Mouse (Mus musculus) c-Kit-positive CD71-positive TER-119-negative erythroid progenitor cells, embryonic 14.5 days (primary cell): Measurements from ENCODE around the gene Srrt.
"Not testable (repeated sequence)": the region's sequence is repeated elsewhere in the genome, so short reads cannot be mapped to it uniquely, and the experiment has no call there.

Experiments used
- DNase-seq: peaks from one replicate; pipeline ENCODE4 v3.0.0-alpha.2; 2013; ENCODE audit warnings: low read depth

Srrt gene

DNA sequence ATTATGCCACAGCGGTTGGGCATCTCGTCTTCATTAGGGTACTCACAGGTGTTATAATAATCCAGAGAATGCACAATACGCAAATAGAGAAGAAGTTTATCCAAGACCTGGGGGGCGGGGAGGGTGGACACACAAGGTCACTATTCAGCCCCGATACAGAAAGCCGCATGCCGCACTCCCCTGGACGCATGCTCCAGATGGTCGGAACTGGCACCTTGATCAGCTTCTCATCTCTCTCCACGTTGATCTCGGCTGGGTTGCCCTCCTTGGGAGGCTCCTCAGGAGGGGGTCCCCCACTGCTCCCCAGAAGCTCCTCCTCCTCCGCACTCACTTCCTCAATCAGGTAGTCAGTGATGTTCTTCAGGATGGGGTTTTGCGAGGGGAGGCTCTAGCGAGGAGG lies 10.3 kb downstream of the Srrt start:
- no peak for DNase-seq

DNA sequence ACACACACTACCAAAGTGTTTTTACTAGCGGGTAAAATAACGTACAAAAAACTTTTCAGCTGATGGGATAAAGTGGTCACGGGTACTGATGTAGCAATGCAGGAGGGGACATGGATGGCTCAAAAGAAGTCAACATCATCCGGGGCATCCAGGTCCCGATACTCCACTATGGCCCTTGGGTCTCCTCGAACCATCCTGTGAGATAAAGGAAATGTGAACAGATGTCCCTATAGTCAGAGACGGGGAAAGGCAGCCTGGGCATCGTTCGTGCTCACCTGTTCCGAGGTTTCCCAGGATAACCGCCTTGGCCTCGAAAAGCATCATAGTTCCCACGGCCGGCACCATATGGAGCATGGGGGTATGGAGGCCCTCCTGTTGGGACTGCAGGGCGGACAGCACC lies 11.8 kb downstream of the Srrt start:
- DNase-seq, result no peak

DNA sequence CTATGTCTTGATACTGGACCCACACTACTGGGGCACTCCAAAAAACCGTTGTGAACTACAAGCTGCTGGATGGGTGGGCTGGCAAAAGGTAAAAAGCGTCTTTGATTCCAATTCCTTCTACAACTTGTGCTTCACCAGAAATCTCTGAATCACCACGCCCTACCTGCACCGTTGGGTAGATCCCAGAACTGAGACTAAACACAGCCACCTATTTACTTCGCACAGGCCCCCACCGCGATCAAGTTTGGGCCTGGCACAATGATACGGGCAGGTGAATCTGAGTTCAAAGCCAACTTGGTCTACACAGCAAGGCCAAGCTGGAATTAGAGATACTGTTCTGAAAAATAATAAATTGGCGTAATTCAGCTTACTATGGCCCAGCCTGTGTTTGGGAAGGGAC lies 12.2 kb downstream of the Srrt start:
- no peak for DNase-seq

DNA sequence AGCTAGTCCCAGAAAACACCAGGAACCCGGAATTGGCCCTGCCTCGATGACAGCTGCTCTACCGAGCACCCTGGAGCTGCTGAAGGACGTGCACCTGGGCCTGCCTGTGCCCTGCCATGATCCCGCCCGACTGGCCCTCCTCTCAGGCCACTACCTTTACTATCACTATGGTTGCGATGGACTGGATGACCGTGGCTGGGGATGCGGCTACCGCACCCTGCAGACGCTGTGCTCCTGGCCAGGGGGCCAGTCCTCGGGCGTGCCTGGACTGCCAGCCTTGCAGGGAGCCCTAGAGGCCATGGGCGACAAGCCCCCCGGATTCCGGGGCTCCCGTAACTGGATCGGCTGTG lies 12.8 kb downstream of the Srrt start:
- no peak for DNase-seq

DNA sequence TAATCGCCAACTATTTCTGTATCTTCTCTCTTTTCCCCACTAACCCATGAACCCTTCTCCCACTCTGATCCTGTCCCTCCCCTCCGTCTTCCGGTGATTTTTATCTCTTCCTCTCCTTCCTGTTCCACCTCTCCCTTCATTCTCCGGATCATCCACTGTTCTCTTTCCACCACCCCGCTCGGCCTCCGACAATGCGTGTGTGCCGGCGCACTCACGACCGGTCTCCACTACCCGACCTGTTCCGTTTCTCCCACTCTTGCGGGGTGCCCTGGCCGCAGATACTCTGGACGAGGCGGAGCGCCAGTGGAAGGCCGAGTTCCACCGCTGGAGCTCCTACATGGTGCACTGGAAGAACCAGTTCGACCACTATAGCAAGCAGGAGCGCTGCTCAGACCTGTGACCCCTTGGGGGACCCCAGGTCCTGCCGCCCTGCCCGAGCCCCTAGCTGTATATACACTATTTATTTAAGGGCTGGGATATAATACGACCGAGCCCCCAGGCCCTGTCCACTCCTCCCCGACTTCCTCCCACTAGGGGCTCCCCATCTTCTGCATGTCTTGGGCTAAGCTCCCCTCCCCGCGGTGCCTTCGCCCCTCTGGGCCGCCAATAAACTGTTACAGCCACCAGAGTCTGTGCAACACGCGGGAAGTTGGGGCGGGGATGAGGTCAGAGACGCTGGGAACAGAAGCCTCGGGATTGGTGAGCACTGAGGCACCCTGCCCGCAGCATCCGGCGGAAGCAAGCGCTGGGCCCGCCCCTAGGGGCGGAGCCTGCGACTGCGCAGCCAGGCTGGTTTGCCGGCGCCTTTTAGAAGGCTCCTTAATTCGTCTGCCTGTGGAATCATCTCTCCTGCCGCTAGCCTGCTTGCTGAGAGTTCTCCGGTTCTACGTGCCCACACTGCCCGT lies 13.4 kb downstream of the Srrt start, which contains the start of gene Ufsp1:
TSS of gene Ufsp1 (plus strand) at position 791 of the 905 bp plus-strand sequence.
- DNase-seq, result peak; percentile 89

DNA sequence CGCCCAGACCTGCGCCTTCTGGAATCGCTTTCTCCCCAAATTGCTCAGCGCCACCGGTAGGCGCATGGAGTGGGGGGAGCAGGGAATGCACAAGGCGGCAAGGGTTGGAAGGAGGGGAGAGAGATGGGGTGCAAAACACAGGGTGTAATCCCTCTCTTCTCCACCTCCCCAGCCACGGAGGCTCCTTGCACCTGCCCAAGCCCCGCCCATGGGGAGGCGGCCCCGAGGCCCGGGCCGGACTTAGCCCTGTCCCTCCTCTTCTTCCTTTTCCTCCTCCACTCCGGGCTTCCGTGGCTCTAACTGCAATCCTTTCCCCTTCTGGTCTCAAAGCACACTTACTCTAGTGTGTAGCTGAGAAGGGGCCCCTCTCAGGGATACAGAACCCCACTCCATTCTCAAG lies 14.2 kb downstream of the Srrt start:
- DNase-seq, result no peak

DNA sequence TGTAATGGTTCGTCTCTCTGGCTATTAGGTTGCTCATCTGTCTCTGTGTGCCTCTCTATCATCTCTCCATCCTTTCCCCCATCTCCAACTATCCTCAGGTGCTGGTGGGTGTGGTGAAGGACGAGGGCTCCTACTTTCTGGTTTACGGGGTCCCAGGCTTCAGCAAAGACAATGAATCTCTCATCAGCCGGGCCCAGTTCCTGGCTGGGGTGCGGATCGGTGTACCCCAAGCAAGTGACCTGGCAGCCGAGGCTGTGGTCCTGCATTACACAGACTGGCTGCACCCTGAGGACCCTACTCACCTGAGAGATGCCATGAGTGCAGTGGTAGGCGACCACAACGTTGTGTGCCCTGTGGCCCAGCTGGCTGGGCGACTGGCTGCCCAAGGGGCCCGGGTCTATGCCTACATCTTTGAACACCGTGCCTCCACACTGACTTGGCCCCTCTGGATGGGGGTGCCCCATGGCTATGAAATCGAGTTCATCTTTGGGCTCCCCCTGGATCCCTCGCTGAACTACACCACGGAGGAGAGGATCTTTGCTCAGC lies 16.0 kb downstream of the Srrt start:
- no peak for DNase-seq

DNA sequence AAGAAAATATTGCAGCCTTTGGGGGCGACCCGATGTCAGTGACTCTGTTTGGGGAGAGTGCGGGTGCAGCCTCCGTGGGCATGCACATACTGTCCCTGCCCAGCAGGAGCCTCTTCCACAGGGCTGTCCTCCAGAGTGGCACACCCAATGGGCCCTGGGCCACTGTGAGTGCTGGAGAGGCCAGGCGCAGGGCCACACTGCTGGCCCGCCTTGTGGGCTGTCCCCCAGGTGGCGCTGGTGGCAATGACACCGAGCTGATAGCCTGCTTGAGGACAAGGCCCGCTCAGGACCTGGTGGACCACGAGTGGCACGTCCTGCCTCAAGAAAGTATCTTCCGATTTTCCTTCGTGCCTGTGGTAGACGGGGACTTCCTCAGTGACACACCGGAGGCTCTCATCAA lies 16.8 kb downstream of the Srrt start:
- no peak for DNase-seq

DNA sequence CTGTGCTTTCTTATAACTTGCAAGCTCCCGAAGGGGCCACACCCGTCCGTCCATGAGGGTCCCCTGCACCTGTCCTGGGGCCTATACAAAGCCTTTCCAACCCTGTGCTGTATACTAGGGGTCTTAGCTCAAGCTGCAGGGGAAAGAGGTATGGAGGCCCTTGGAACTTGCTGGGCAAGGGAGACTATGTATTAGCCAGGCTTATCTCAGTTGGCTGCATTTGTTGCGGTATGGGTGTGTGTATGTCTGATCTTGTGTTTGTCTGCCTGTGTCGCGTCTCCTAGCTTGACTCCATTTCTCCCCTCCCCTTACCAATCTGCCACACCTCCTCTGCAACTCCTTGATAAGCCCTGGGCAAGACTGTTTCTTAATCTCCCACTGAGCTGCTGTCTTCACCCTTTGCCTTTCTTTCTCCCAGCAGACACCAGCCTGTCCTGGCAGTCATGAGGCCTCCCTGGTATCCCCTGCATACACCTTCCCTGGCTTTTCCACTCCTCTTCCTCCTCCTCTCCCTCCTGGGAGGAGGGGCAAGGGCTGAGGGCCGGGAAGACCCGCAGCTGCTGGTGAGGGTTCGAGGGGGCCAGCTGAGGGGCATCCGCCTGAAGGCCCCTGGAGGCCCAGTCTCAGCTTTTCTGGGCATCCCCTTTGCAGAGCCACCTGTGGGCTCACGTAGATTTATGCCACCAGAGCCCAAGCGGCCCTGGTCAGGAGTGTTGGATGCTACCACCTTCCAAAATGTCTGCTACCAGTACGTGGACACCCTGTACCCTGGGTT lies 17.7 kb downstream of the Srrt start:
- DNase-seq, result peak; percentile 96

DNA sequence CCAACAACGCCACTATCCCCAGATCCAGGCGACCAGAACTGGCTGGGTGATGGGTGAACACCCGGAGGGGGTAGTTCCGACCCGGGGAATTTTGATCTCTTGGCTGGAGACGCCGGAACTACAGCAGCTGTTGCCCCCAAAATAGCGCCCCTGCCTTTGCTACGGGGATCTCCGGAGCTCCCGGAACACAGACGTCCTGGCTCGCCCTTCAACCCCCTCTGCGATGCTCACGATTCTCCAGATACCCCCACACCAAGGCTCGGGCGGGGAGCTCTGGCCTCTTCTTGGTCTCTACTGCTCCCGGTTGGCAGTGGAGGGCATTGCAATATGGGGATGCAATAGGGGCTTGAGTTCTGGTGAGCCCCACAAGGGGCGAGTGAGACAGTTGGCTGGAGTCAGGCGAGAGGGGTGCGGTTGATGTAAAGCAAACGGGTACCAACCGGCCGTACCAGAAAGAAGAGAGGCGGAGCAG lies 18.4 kb downstream of the Srrt start:
- no peak for DNase-seq

DNA sequence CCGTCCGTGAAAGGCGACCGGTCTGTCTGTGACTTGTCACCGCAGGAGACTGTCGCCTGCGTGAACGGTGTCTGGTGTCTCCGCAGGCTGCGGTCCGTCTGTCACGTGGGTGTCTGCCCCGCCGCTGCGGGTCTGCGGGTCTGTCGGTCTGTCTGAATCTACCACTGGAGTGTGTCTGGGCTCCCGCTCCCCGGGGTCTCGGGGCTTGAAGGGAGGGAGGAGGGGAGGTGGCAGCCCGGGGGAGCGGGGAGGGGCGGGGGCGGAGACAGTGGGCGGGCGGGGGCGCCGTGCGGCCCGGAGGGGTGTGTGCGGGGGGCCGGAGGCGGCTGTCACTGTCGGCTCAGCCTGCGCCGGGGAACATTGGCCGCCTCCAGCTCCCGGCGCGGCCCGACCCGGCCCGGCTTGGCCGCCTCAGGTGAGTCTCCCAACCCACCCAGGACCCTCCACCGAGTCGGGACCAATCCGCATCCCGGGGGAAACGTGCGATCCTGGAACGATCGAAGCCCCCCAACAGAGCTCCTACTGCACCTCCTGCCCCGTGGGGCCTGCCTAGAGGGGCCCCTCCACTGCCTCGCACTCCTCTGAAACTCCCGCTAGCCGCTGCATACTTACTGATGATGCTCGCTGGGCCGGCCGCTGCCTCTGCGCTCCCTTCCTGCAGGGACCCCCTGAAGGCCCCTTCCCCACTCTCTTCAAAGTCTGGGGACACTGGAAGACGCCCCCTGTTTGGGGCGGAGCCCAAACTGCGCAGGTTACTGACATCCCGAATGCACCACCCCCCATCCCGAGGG lies 19.3 kb downstream of the Srrt start:
- no peak for DNase-seq

DNA sequence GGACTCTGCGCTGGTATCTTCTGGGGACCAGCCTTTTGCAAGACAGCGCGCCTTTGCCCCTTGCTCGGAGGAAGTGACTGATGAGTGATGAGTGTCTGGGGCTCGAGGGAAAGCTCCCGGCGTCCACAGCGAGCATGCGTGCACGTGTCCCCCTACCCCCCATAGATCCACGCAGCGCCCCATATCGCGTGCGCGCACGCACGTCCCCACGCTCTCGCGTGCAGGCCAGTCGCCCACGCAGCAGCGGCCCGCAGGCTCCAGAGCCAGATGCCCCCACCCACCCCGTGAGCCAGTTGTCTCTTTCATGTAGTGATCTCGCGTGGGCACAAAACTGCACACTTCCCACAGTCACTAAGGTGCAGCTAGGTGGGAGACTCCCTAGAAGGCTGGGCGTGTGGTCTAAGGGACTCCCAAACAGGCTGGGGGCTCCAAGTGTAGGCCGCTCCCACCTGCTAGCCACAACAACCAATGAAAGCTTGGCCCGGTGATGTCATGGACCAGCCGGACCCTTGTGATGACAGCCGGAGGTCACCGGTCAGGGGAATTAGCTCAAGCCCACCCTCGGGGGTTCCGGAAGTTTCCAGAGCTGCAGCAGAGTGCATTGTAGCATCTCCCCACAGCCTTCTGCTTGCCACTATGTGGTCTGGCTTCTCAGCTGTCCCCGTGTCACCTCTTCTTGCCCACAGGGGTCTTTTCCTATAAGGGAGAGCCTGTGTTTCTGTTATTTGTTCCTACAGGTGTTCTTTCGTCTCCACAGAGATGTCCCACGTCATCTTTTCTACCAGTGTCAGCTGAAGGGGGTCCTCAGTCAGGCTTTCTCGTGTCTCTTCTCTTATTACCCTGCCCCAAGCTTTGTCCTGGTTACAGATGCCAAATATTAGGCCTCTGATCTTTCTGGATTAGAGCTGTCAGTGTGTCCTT lies 20.2 kb downstream of the Srrt start, which contains the start of gene Ache:
TSS of gene Ache (plus strand) at position 488 of the 921 bp plus-strand sequence.
- no peak for DNase-seq

DNA sequence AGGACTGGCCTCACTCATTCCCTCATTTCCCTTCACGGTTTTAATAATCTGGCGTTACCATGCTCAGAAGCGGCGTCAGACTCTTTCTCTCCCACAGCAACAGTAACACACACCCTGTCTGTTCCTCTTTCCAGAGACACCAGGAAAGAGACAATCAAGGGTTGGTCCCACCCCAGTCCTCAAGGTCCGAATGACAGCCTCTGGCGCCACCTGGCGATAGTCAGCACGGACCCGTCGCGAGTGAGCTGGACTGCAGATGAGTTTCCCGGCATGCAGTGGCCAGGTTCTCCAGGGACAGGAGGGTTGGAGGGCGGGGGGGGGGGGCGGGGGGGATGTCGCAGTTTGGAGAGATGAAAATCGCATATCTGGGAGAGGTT lies 20.8 kb downstream of the Srrt start:
- no peak for DNase-seq

DNA sequence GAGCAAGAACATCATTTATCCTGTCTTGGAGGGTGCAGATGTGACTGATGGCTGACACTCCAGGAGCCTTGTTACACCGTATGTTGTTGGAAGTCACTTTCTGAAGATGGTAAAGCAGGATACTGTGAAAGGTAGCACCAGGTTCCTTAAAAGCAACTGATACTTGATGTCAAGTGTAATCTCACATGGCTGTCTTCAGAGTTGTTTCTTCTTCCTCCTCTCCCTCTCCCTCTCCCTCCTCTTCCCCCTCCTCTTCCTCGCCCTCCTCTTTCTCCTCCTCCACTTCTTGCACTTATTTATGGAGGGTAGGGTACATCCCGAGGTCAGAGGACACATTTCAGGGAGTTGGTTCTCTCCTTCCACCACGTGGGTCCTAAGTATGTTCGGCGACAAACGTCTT lies 21.5 kb downstream of the Srrt start:
- no peak for DNase-seq

DNA sequence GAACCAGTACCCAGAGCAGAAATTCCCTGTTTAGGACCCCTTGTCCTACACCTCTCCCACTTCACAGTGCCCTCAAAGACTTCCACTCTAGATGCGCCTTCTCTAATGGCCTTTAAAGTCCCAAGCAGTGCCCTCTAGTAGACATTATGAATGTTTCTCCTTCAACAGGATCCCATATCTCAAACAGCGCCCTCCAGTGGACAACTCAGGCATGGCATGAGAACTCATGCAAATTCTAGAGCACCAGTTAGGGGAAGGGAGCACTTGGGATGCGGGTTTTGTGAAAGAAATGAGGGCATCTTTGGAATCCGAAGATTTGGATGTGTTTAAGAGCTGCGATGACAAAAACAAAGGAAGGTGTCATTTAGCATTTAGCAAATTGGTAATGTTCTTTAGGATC lies 22.4 kb downstream of the Srrt start:
- DNase-seq, result peak; percentile 78

DNA sequence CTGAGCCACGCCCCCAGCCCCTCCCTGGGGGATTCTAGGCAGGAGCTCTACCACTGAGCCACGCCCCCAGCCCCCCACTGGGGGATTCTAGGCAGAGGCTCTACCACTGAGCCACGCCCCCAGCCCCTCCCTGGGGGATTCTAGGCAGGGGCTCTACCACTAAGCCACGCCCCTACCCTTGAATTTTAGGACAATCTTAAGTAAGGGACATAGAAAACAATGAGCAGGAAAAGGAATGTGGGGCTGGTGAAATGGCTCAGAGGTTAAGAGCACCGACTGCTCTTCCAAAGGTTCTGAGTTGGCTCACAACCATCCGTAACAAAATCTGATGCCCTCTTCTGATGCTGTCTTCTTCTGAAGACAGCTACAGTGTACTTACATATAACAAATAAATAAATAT lies 23.1 kb downstream of the Srrt start:
- not testable (repeated sequence) for DNase-seq

DNA sequence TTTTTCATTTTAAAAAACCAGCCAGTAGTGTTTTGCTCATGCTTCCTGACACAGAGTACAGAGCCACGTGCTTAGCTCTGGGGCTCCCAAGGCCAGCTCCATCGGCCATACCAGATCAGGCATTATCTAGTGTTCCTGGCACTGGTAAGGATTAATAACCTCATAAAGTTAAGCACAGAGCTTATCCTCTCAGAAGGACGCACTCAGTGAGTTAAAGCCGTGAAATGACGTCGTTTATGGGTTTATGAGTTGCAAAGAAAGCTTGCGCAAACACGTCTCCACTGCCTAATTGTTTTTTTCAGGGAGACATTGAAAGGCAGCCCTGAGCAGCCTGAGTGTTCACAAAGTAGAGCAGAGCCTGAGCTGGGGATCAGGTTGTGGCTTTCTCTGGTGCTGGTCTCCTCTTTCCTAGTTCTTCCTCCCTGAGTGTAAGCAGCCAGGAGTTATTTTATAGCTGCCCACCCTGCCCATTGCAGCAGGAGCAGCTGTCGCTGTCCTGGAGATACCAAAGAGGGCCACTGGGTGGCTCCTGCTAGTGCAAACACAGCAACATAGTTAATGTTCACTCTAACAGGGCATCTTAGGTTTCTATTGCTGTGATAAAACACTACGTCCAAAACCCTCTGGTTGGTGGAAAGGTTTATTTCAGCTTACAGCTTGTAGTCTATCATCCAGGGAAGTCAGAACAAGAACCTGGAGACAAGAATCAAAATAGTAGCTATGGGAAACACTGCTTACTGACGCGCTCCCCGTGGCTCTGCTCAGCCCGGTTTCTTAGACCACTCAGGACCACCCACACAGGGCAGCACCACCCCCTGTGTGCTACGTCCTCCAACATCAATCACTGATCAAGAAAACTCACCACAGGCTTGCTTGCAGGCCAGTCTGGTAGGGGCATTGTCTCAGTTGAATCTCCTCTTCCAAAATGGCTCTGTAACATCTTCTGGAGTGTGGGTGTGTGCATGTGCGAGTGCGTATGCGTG lies 29.8 kb downstream of the Srrt start:
- DNase-seq, result no peak

DNA sequence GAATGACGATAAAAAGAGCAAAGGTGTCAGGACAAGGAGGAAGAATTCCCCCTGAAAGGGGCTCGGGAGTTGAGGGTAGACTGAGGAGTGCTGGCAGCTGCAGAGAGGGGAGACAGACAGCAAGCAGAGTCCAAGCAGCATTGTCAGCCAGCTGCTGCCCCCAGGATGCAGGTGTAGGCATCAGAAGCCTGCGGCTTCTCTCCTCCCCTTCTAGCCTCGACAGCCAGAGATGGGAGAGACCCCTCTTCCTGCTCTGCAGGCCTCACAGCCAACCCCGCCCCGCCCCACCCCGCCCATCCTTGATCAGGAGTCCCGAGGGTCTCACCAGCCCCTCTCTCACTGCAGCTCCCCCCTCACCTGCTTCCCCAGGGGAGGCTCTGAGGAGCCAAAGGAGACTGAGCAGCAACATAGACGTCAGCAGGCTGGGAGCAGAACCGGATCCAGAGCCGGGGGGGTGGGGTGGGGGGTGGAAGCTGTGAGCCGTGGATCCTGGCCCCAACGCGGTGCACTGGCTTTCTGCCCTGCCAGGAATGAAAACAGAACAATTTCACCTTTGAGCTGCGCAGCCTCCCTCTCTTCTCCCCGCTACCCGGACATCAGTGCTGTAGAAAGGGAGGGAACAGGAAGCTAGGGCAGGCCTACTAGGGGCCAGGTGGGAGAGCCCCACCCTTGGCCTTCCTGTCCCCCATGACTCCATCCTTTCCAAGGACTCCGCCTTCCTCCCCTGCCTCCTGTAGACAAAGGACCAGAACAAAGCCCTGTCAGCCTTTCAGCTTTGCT lies 39.2 kb downstream of the Srrt start:
- DNase-seq, result no peak

DNA sequence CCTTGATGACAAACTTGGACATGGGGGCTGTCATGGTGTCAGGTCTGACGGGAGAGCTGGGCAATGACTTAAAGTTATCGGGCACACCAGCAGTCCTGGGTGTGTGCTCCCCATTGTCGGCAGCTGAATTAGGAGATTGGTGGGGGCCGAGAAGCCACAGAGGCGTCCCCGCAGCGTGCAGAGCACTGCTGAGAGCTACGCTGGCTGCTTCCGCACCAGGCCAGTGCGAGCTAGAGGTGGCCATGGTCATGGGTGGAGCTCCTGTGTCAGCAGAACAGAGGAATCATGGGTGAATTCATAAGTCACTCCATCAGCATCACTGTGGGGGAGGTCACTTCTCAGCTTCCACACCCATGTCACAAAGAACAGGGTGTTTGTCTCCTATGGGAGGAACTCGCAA lies 42.7 kb downstream of the Srrt start:
- no peak for DNase-seq
